Mouse (Mus musculus) liver, adult 10 weeks (tissue): Measurements from ENCODE around the gene Pbrm1. TPM values are rescaled to one million over a fixed set of nuclear protein-coding genes. Genes with fewer than 3 reads are reported as not detected.

Experiments used
- polyA plus RNA-seq: library from polyadenylated mRNA; stranded (reverse); fragments of 350-450 nt; fragmentation: Illumina TruSeq; extraction: RNeasy Lipid Tissue Mini Kit (QIAGEN cat#74804); gene quantifications from one replicate; pipeline ENCODE4 v1.2.3, GENCODE M21; 2014; ENCODE audit warnings: low read depth, low replicate concordance

Pbrm1 gene
- polyA plus RNA-seq: 18.6 TPM

GRCm38 (mm10) chr14:31018860-31019291 is at the start of gene Pbrm1, which contains the start of gene Gnl3:
Gene Pbrm1 (plus strand): TSS chr14:31019138.
Gene Gnl3 (minus strand): TSS chr14:31019152.

GRCm38 (mm10) chr14:31001307-31002205 is 17.4 kb upstream of the Pbrm1 start, which contains the start of the genes Glt8d1 and Spcs1:
Gene Glt8d1 (plus strand): TSS chr14:31001400.
Gene Spcs1 (minus strand): TSS chr14:31001672.

GRCm38 (mm10) chr14:31128826-31129219 is 109.9 kb downstream of the Pbrm1 start, which contains the start of gene Smim4:
Gene Smim4 (minus strand): TSS chr14:31128956.

GRCm38 (mm10) chr14:31130236-31131220 is 111.6 kb downstream of the Pbrm1 start, which contains the start of gene Nt5dc2:
Gene Nt5dc2 (plus strand): TSS chr14:31131053.

GRCm38 (mm10) chr14:31168425-31168824 is 149.5 kb downstream of the Pbrm1 start, which contains the start of gene Stab1:
Gene Stab1 (minus strand): TSS chr14:31168641.

Other genes starting within 250 kb of the Pbrm1 start
- gene Tmem110, start 193.5 kb upstream of the Pbrm1 start, polyA plus RNA-seq: 2.7 TPM
- gene Mustn1, start 139.9 kb upstream of the Pbrm1 start, polyA plus RNA-seq: 1.3 TPM
- 463 TPM for gene Itih4, start 132.7 kb upstream of the Pbrm1 start, polyA plus RNA-seq
- gene Itih3, start 95.4 kb upstream of the Pbrm1 start, polyA plus RNA-seq: 223 TPM
- gene Itih1, start 75.8 kb upstream of the Pbrm1 start, polyA plus RNA-seq: 104 TPM
- 11.2 TPM for gene Nek4, start 67.8 kb upstream of the Pbrm1 start, polyA plus RNA-seq
- 24.5 TPM for gene Glt8d1, start 17.7 kb upstream of the Pbrm1 start, polyA plus RNA-seq
- gene Spcs1, start 17.5 kb upstream of the Pbrm1 start, polyA plus RNA-seq: 263 TPM
- gene Gnl3, start within 50 bp of the Pbrm1 start, polyA plus RNA-seq: 73.8 TPM
- 5.5 TPM for gene Smim4, start 109.8 kb downstream of the Pbrm1 start, polyA plus RNA-seq
- not detected for gene Nt5dc2, start 111.9 kb downstream of the Pbrm1 start, polyA plus RNA-seq
- 10.0 TPM for gene Stab1, start 149.5 kb downstream of the Pbrm1 start, polyA plus RNA-seq
- 0.87 TPM for gene Tnnc1, start 189.2 kb downstream of the Pbrm1 start, polyA plus RNA-seq
- gene Nisch, start 197.8 kb downstream of the Pbrm1 start, polyA plus RNA-seq: 33.3 TPM
- not detected for gene Sema3g, start 198.7 kb downstream of the Pbrm1 start, polyA plus RNA-seq
- 9.4 TPM for gene Phf7, start 232.2 kb downstream of the Pbrm1 start, polyA plus RNA-seq
- 4.4 TPM for gene Bap1, start 232.3 kb downstream of the Pbrm1 start, polyA plus RNA-seq